ENCODE assay signal across 26 mouse cellular contexts in the genomic region with DNA sequence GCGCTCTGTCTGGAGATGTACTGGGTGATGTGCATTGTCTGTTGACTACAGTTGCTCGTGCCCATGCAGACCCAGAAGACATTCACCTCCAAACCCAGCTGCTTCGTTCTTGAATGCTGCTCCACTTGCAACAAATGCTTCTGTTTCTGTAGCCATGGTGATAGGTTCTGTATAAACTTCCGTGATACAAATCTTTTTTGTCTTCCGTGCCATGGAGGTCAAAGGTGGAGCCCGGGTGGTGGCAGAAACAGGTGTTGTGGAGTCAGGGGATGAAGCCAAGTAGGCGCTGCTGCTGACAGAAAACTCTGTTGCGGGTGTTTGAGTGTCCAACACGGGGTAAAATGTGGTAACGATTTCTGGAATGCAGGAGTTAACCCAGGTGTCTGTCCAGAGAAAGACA. TPM values are rescaled to one million over a fixed set of nuclear protein-coding genes. Genes with fewer than 3 reads are reported as not detected.
DNase-seq lines count a peak whose midpoint lies in the region; ATAC-seq lines count a peak whose summit lies in the region.
"Had no signal": no experiment of that assay in that cellular context is flagged by ENCODE, and none has a peak within 500 bp of the region (broad histone marks: within the 10 kb centered on the region; RNA-seq: fewer than 3 reads in every experiment).

No protein-coding gene starts in this region.

- H3K9me3 ChIP-seq in forebrain, embryonic 15.5 days: no peaks in the 10 kb centered on the region
- no peaks in the 10 kb centered on the region for H3K9me3 ChIP-seq in forebrain, embryonic 13.5 days (replicated peaks)
- H3K9me3 ChIP-seq: embryonic facial prominence, embryonic 13.5 days; hindbrain, embryonic 12.5 days; intestine, embryonic 15.5 days; limb, embryonic 10.5 days; liver, embryonic 13.5 days had no signal

- no peak overlapping the region for H3K4me2 ChIP-seq in forebrain, embryonic 15.5 days (replicated peaks)
- no peak overlapping the region for H3K4me2 ChIP-seq in forebrain, embryonic 13.5 days
- H3K4me2 ChIP-seq: embryonic facial prominence, embryonic 13.5 days; heart, embryonic 11.5 days; hindbrain, embryonic 12.5 days; intestine, embryonic 15.5 days; liver, embryonic 13.5 days; midbrain, embryonic 11.5 days had no signal

- no peak for ATAC-seq in forebrain, embryonic 15.5 days (replicated peaks)
- no peak for ATAC-seq in forebrain, embryonic 13.5 days
- ATAC-seq in granulocyte monocyte progenitor cell, adult 5-6 weeks (replicated peaks; ENCODE audit: poor library complexity, severe bottlenecking): no peak
- ATAC-seq: forebrain, embryonic 16.5 days; intestine, embryonic 15.5 days had no signal

- H3K27me3 ChIP-seq in forebrain, embryonic 15.5 days: no peaks in the 10 kb centered on the region
- no peaks in the 10 kb centered on the region for H3K27me3 ChIP-seq in forebrain, embryonic 13.5 days
- H3K27me3 ChIP-seq: CH12.LX; embryonic facial prominence, embryonic 13.5 days; hindbrain, embryonic 12.5 days; intestine, embryonic 15.5 days; liver, embryonic 13.5 days had no signal

- peak; percentile 13 to 32 for DNase-seq in layer of hippocampus, postnatal 10 days (ENCODE audit: low spot score in 2 of 2)
- no peak for DNase-seq in layer of hippocampus, adult 8-10 months (ENCODE audit: low spot score in 2 of 2)
- peak; percentile 40 to 56 for DNase-seq in right cerebral cortex, postnatal 10 days (ENCODE audit: low spot score in 2 of 2)
- DNase-seq in right cerebral cortex, postnatal 25 days: no peak
- DNase-seq: cerebellum, adult 8-10 months; gastrocnemius, postnatal 36 days; heart, postnatal 10 days; kidney, adult 9 months; liver, embryonic 13.5 days; retina, postnatal 1 day; spleen, adult 18-20 months; thymus, postnatal 36 days had no signal

- H3K36me3 ChIP-seq in forebrain, embryonic 15.5 days: no peaks in the 10 kb centered on the region
- H3K36me3 ChIP-seq in forebrain, embryonic 13.5 days (ENCODE audit: poor library complexity, severe bottlenecking): no peaks in the 10 kb centered on the region
- H3K36me3 ChIP-seq: embryonic facial prominence, embryonic 13.5 days; hindbrain, embryonic 12.5 days; intestine, embryonic 15.5 days; limb, embryonic 10.5 days; liver, embryonic 13.5 days had no signal

- WGBS in forebrain, embryonic 15.5 days: 73% methylated on average over 10 of the region's 10 CpGs
- 70% methylated on average over 10 of the region's 10 CpGs for WGBS in forebrain, embryonic 13.5 days

- peaks cover 11% of the 10 kb centered on the region; the same call in 1 of the 2 replicates for H3K4me1 ChIP-seq in forebrain, embryonic 15.5 days
- H3K4me1 ChIP-seq in forebrain, embryonic 13.5 days: peaks cover 6% of the 10 kb centered on the region; the same call in 1 of the 2 replicates
- H3K4me1 ChIP-seq: embryonic facial prominence, embryonic 13.5 days had no signal

- 0 out of 2 replicates have a peak overlapping the region, but pooled peaks have one; percentile 1 for H3K27ac ChIP-seq in forebrain, embryonic 15.5 days (replicated peaks)
- no peak overlapping the region for H3K27ac ChIP-seq in forebrain, embryonic 13.5 days
- H3K27ac ChIP-seq: embryonic facial prominence, embryonic 13.5 days; hindbrain, embryonic 12.5 days; intestine, embryonic 15.5 days; limb, embryonic 10.5 days; liver, embryonic 13.5 days had no signal

- H3K4me3 ChIP-seq in forebrain, embryonic 15.5 days: no peak overlapping the region
- no peak overlapping the region for H3K4me3 ChIP-seq in forebrain, embryonic 13.5 days
- H3K4me3 ChIP-seq: embryonic facial prominence, embryonic 13.5 days; hindbrain, embryonic 12.5 days; intestine, embryonic 15.5 days; limb, embryonic 10.5 days; liver, embryonic 13.5 days had no signal

- H3K9ac ChIP-seq in forebrain, embryonic 15.5 days (replicated peaks): no peak overlapping the region
- H3K9ac ChIP-seq in forebrain, embryonic 13.5 days: no peak overlapping the region
- H3K9ac ChIP-seq: embryonic facial prominence, embryonic 13.5 days; hindbrain, embryonic 12.5 days; intestine, embryonic 15.5 days; liver, embryonic 13.5 days had no signal

RNA-seq across cellular contexts. Expression of gene Rnf141, which starts 9.4 kb away (rescaled TPM):
- polyA plus RNA-seq in forebrain, embryonic 15.5 days (2015; fragmentation: Nextera tagmentation; extraction: Ambion mirVana): 36.1 and 41.1 TPM in 2 replicates
- 28.8 TPM in 2 replicates for polyA plus RNA-seq in forebrain, embryonic 13.5 days (2015; fragmentation: Nextera tagmentation; extraction: Ambion mirVana)
- 10 to 100 TPM; 84.3 to 87.3 TPM for total RNA-seq in layer of hippocampus, postnatal 10 days (2021)
- total RNA-seq in layer of hippocampus, adult 8-10 months (2022): 10 to 100 TPM; 72.8 to 92.5 (median 82.8) TPM
- 19.0 and 33.8 TPM in 2 replicates for total RNA-seq in granulocyte monocyte progenitor cell, adult 5-6 weeks (2014; fragmentation: Nextera tagmentation)
- total RNA-seq in granulocyte monocyte progenitor cell, adult 5-6 weeks (2017): 40.7 and 47.4 TPM in 2 replicates

RNA-seq across cellular contexts. Expression of gene Lyve1, which starts 9.4 kb away (rescaled TPM):
- polyA plus RNA-seq in forebrain, embryonic 15.5 days (2015; fragmentation: Nextera tagmentation; extraction: Ambion mirVana): 3.5 and 4.1 TPM in 2 replicates
- 2.5 and 2.9 TPM in 2 replicates for polyA plus RNA-seq in forebrain, embryonic 13.5 days (2015; fragmentation: Nextera tagmentation; extraction: Ambion mirVana)
- total RNA-seq in layer of hippocampus, postnatal 10 days (2021): 1 to 10 TPM; 1.8 to 2.8 TPM
- 1 to 10 TPM in 3 of 4 experiments, under 1 TPM in 1; 0.99 to 2.2 (median 1.6) TPM for total RNA-seq in layer of hippocampus, adult 8-10 months (2022)
- not detected in 2 replicates for total RNA-seq in granulocyte monocyte progenitor cell, adult 5-6 weeks (2014; fragmentation: Nextera tagmentation)
- not detected in 2 replicates for total RNA-seq in granulocyte monocyte progenitor cell, adult 5-6 weeks (2017)
- total RNA-seq: CH12.LX; common myeloid progenitor, adult 5-6 weeks; MEL; monocyte, adult 5-6 weeks had no signal

Comparison
In these comparisons a context has a peak if more than half of its experiments do, and no peak if none do; other contexts are left out.
1. DNase-seq: peak in layer of hippocampus, postnatal 10 days (2 of 2) and right cerebral cortex, postnatal 10 days (2 of 2); none in layer of hippocampus, adult 8-10 months (0 of 2) and right cerebral cortex, postnatal 25 days (single experiment).